Mouse (Mus musculus) thymus, adult 2 months (tissue): Measurements from ENCODE around the gene Gsdme. TPM values are rescaled to one million over a fixed set of nuclear protein-coding genes. Genes with fewer than 3 reads are reported as not detected.

ENCODE experiments used
- DNase-seq: peaks from one replicate; pipeline ENCODE4 v3.0.0; 2021
- H3K27ac ChIP-seq: fragments of 200-500 bp; 2 replicates; pipeline ENCODE4 v1.5.1; 2012; ENCODE audit warnings: low read length, control low read depth; ENCODE audit not compliant: control insufficient read depth, insufficient read depth
- H3K27me3 ChIP-seq: fragments of 200-500 bp; 2 replicates; pipeline ENCODE4 v1.6.1; 2012; ENCODE audit warnings: mild to moderate bottlenecking, low read length, moderate library complexity, mixed read lengths; ENCODE audit not compliant: control insufficient read depth, insufficient read depth
- H3K36me3 ChIP-seq: fragments of 200-500 bp; 2 replicates; pipeline ENCODE4 v1.6.1; 2012; ENCODE audit warnings: mild to moderate bottlenecking, low read length, moderate library complexity; ENCODE audit not compliant: control insufficient read depth, insufficient read depth
- H3K4me1 ChIP-seq: fragments of 200-500 bp; replicated peaks from 2 replicates; pipeline ENCODE4 v1.6.1; 2012; ENCODE audit warnings: low read length; ENCODE audit not compliant: control insufficient read depth, insufficient read depth
- H3K4me3 ChIP-seq: fragments of 200-500 bp; 2 replicates; pipeline ENCODE4 v1.5.1; 2012; ENCODE audit warnings: mild to moderate bottlenecking, low read length, control low read depth, moderate library complexity; ENCODE audit not compliant: control insufficient read depth, insufficient read depth
- CTCF ChIP-seq: fragments of 200-500 bp; IDR thresholded peaks from 2 replicates; pipeline ENCODE4 v1.5.1; 2012; ENCODE audit warnings: mild to moderate bottlenecking, control low read depth, low read length, moderate library complexity, borderline replicate concordance; ENCODE audit not compliant: control insufficient read depth, poor library complexity, insufficient read depth; ENCODE audit errors: extremely low read depth
- POLR2A ChIP-seq: fragments of 200-500 bp; IDR thresholded peaks from 2 replicates; pipeline ENCODE4 v1.6.1; 2012; ENCODE audit warnings: mild to moderate bottlenecking, low read length, control low read depth, moderate library complexity; ENCODE audit not compliant: control insufficient read depth, poor library complexity, insufficient read depth; ENCODE audit errors: extremely low read depth
- WGBS: fragments of 180-500 bp; shearing (Covaris S2); methylation state at CpG from one replicate; pipeline ENCODE4 v1.1.7; 2018; 5-methylcytosine and 5-hydroxymethylcytosine counted together
- polyA plus RNA-seq: library from polyadenylated mRNA; depleted of rRNA; stranded (reverse); fragments of >200 nt; gene quantifications from 2 replicates; pipeline ENCODE4 v1.2.3, GENCODE M21; 2012

Gene Gsdme
- polyA plus RNA-seq, 1 experiment, result 0.59 TPM

GRCm38 (mm10) chr6:50189376-50189775 is 74.3 kb downstream of the Gsdme start:
- Histone ChIP-seq H3K27me3 (no peaks in the 10 kb centered on the region), H3K4me1 (no peaks in the 10 kb centered on the region), H3K27ac (no peak overlapping the region), H3K4me3 (no peak overlapping the region), H3K36me3 (no peaks in the 10 kb centered on the region)
- DNase-seq, result no peak
- TF ChIP-seq POLR2A, result no peak
- TF ChIP-seq CTCF, result no peak

GRCm38 (mm10) chr6:50187955-50188354 is 75.7 kb downstream of the Gsdme start:
- no peak overlapping the region for H3K27ac ChIP-seq

GRCm38 (mm10) chr6:50180189-50180588 is 83.5 kb downstream of the Gsdme start:
- no peak for DNase-seq
- WGBS, result 81% methylated on average over 4 of the region's 4 CpGs
- H3K36me3 ChIP-seq, result no peaks in the 10 kb centered on the region

More at GRCm38 (mm10) chr6:50187955-50188354, 75.7 kb downstream of the Gsdme start:
- Histone ChIP-seq H3K4me3 (no peak overlapping the region), H3K27me3 (no peaks in the 10 kb centered on the region), H3K36me3 (no peaks in the 10 kb centered on the region), H3K4me1 (no peaks in the 10 kb centered on the region)
- DNase-seq, result no peak
- TF ChIP-seq CTCF, result no peak
- no peak for TF ChIP-seq POLR2A
- WGBS, result 28% methylated on average over 4 of the region's 4 CpGs

GRCm38 (mm10) chr6:50175736-50176135 is 87.9 kb downstream of the Gsdme start:
- TF ChIP-seq CTCF (no peak), POLR2A (no peak)
- H3K27me3 ChIP-seq, result no peaks in the 10 kb centered on the region
- 93% methylated on average over 1 of the region's 1 CpGs for WGBS
- H3K4me1 ChIP-seq, result no peaks in the 10 kb centered on the region
- DNase-seq, result no peak
- no peak overlapping the region for H3K27ac ChIP-seq
- H3K36me3 ChIP-seq, result no peaks in the 10 kb centered on the region
- H3K4me3 ChIP-seq, result no peak overlapping the region

More at GRCm38 (mm10) chr6:50180189-50180588, 83.5 kb downstream of the Gsdme start:
- Histone ChIP-seq H3K27me3 (no peaks in the 10 kb centered on the region), H3K27ac (no peak overlapping the region), H3K4me3 (no peak overlapping the region), H3K4me1 (no peaks in the 10 kb centered on the region)
- TF ChIP-seq CTCF, result no peak
- no peak for TF ChIP-seq POLR2A

GRCm38 (mm10) chr6:50169771-50170170 is 93.9 kb downstream of the Gsdme start:
- Histone ChIP-seq H3K4me1 (no peaks in the 10 kb centered on the region), H3K4me3 (no peak overlapping the region), H3K36me3 (no peaks in the 10 kb centered on the region), H3K27me3 (no peaks in the 10 kb centered on the region), H3K27ac (no peak overlapping the region)
- TF ChIP-seq CTCF (no peak), POLR2A (no peak)
- no peak for DNase-seq

- Histone ChIP-seq H3K36me3 (no peaks in the 10 kb centered on the region), H3K4me3 (no peak overlapping the region), H3K27ac (no peak overlapping the region), H3K4me1 (no peaks in the 10 kb centered on the region), H3K27me3 (no peaks in the 10 kb centered on the region)
- 88% methylated on average over 4 of the region's 4 CpGs for WGBS
- no peak for DNase-seq
- TF ChIP-seq CTCF, result no peak
- no peak for TF ChIP-seq POLR2A
These were observed 94.8 kb downstream of the Gsdme start for GRCm38 (mm10) chr6:50168821-50169220.

- 62% methylated on average over 3 of the region's 3 CpGs for WGBS
- no peak overlapping the region for H3K27ac ChIP-seq
These were observed 100.6 kb downstream of the Gsdme start for GRCm38 (mm10) chr6:50163013-50163412.

More at GRCm38 (mm10) chr6:50163013-50163412, 100.6 kb downstream of the Gsdme start:
- no peaks in the 10 kb centered on the region for H3K27me3 ChIP-seq
- DNase-seq, result no peak
- H3K36me3 ChIP-seq, result peaks cover 4% of the 10 kb centered on the region; the same call in 1 of the 2 replicates
- TF ChIP-seq POLR2A, result no peak
- TF ChIP-seq CTCF, result no peak
- no peak overlapping the region for H3K4me3 ChIP-seq
- H3K4me1 ChIP-seq, result no peaks in the 10 kb centered on the region
